In the genomic region with DNA sequence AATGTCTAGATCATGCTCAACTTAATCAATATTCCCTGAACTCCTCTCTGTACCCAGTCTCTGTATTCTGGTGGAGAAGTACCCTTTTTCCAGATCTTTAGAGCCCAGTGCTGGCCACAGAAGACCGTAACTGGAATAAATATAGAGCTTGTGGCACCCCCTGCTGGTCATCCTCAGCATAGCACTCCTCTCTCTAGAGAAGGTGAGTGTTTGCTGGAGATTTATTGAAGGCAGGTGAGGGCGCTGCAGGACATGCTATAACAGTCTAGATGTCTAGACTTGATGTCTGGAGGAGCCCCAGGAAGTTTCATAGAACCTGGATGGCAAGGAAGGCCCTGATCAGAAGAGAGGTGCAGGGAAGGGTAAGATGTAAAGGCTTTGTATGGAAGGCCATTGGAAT, we compare ENCODE assay signal across 8 mouse cellular contexts. TPM values are rescaled to one million over a fixed set of nuclear protein-coding genes. Genes with fewer than 3 reads are reported as not detected.
DNase-seq lines count a peak whose midpoint lies in the region.

No protein-coding gene starts in this region.

- peak; percentile 93 for DNase-seq in CD4-positive, CD25-positive, alpha-beta regulatory T cell, adult 2 months (ENCODE audit: low read depth, low spot score)
- DNase-seq in WW6 (ENCODE audit: low read depth, low spot score) = peak; percentile 65
- DNase-seq in cerebellum, postnatal 25 days = peak; percentile 96 to 97
- DNase-seq in gastrocnemius, postnatal 4 days (ENCODE audit: low spot score in 2 of 2) = peak; percentile 64 to 80
- peak; percentile 96 for DNase-seq in layer of hippocampus, adult 11-12 months (ENCODE audit: low spot score)
- DNase-seq in lung, adult 18-20 months = peak; percentile 86 to 90
- peak; percentile 95 to 96 for DNase-seq in right cerebral cortex, adult 2 months (ENCODE audit: low spot score in 2 of 2)
- DNase-seq in urinary bladder, postnatal 10 days (ENCODE audit: low spot score) = peak; percentile 51

RNA-seq across cellular contexts. Expression of a gene that starts 16.8 kb away (rescaled TPM):
- 100 to 1,000 TPM; 142 to 154 TPM for total RNA-seq in gastrocnemius, postnatal 4 days (2021)

RNA-seq across cellular contexts. Expression of a gene that starts 38.7 kb away (rescaled TPM):
- total RNA-seq in gastrocnemius, postnatal 4 days (2021) = 10 to 100 TPM; 71.5 to 76.7 TPM

RNA-seq across cellular contexts. Expression of a gene that starts 49.4 kb away (rescaled TPM):
- 10 to 100 TPM; 28.7 to 30.0 TPM for total RNA-seq in gastrocnemius, postnatal 4 days (2021)

Comparison
In these comparisons a context has a peak if more than half of its experiments do, and no peak if none do; other contexts are left out.
1. Peak in every context shown above with its lines: DNase-seq.